Mouse (Mus musculus) stomach, embryonic 16.5 days (tissue): ENCODE measurements around the gene Dzank1. TPM values are rescaled to one million over a fixed set of nuclear protein-coding genes. Genes with fewer than 3 reads are reported as not detected.

Source experiments
- ATAC-seq: fragments of 200-750 bp; cut with Nextera tagmentation; 2 replicates; pipeline ENCODE4 v1.8.0; 2017; ENCODE audit warnings: moderate number of reproducible peaks, moderate TSS enrichment; ENCODE audit not compliant: insufficient read depth, low FRiP score
- H3K27ac ChIP-seq: fragments of 300-500 bp; sonication (generic); 2 replicates; pipeline ENCODE4 v1.5.1; 2014; ENCODE audit warnings: low read length
- H3K27me3 ChIP-seq: fragments of 300-500 bp; sonication (generic); 2 replicates; pipeline ENCODE4 v1.6.1; 2014; ENCODE audit warnings: low read length, control low read depth, mixed read lengths; ENCODE audit not compliant: control insufficient read depth, insufficient read depth
- H3K36me3 ChIP-seq: fragments of 300-500 bp; sonication (generic); 2 replicates; pipeline ENCODE4 v1.6.1; 2014; ENCODE audit warnings: low read length; ENCODE audit not compliant: control insufficient read depth, insufficient read depth
- H3K4me1 ChIP-seq: fragments of 300-500 bp; sonication (generic); 2 replicates; pipeline ENCODE4 v1.6.1; 2014; ENCODE audit warnings: low read length, control low read depth, mixed read lengths; ENCODE audit not compliant: control insufficient read depth, insufficient read depth
- H3K4me2 ChIP-seq: fragments of 300-500 bp; sonication (generic); 2 replicates; pipeline ENCODE4 v1.6.1; 2014; ENCODE audit warnings: low read depth, low read length, mixed read lengths
- H3K4me3 ChIP-seq: fragments of 300-500 bp; sonication (generic); replicated peaks from 2 replicates; pipeline ENCODE4 v1.5.1; 2014; ENCODE audit warnings: mild to moderate bottlenecking, low read length
- H3K9ac ChIP-seq: fragments of 300-500 bp; sonication (generic); 2 replicates; pipeline ENCODE4 v1.6.1; 2014; ENCODE audit warnings: low read length
- H3K9me3 ChIP-seq: fragments of 300-500 bp; sonication (generic); replicated peaks from 2 replicates; pipeline ENCODE4 v1.6.1; 2016; ENCODE audit warnings: low read length, control low read depth; ENCODE audit not compliant: control insufficient read depth
- WGBS: fragments of 180-500 bp; shearing (Covaris S2); extraction: QIAGEN DNeasy Blood & Tissue Kit; methylation state at CpG from one replicate; pipeline ENCODE4 v1.1.7; 2014; 5-methylcytosine and 5-hydroxymethylcytosine counted together
- polyA plus RNA-seq: library from polyadenylated mRNA; unstranded; fragments of >200 nt; fragmentation: Nextera tagmentation; extraction: Ambion mirVana; gene quantifications from 2 replicates; pipeline ENCODE4 v1.2.1, GENCODE M21; 2015

The Dzank1 gene
- polyA plus RNA-seq, 1 experiment from 2014 or later: 1.4 TPM

- Histone ChIP-seq H3K27me3 (no peaks in the 10 kb centered on the region), H3K36me3 (no peaks in the 10 kb centered on the region), H3K27ac (peak overlapping the region; percentile 65; the same call in 1 of the 2 replicates), H3K4me3 (peak overlapping the region; percentile 51), H3K9ac (peak overlapping the region; percentile 73), H3K4me2 (peak overlapping the region; percentile 60), H3K9me3 (no peaks in the 10 kb centered on the region), H3K4me1 (no peaks in the 10 kb centered on the region)
- ATAC-seq: peak; percentile 94
- 7% methylated on average over 25 of the region's 25 CpGs for WGBS
These were observed 68.0 kb downstream of the Dzank1 start for GRCm38 (mm10) chr2:144458975-144459754.

GRCm38 (mm10) chr2:144458355-144458754, 68.9 kb downstream of the Dzank1 start:
- peaks cover 3% of the 10 kb centered on the region; the same call in 1 of the 2 replicates for H3K27me3 ChIP-seq
- 74% methylated on average over 6 of the region's 6 CpGs for WGBS
- no peaks in the 10 kb centered on the region for H3K36me3 ChIP-seq
- H3K9me3 ChIP-seq: no peaks in the 10 kb centered on the region
- H3K4me1 ChIP-seq: no peaks in the 10 kb centered on the region
- peak overlapping the region; percentile 60 for H3K4me2 ChIP-seq
- ATAC-seq: no peak
- no peak overlapping the region for H3K9ac ChIP-seq
- no peak overlapping the region for H3K27ac ChIP-seq
- peak overlapping the region; percentile 51 for H3K4me3 ChIP-seq

- no peak overlapping the region for H3K9ac ChIP-seq
- no peak overlapping the region for H3K4me2 ChIP-seq
- 12% methylated on average over 8 of the region's 8 CpGs for WGBS
- no peak overlapping the region for H3K27ac ChIP-seq
- no peaks in the 10 kb centered on the region for H3K9me3 ChIP-seq
- peaks cover 3% of the 10 kb centered on the region; the same call in 1 of the 2 replicates for H3K27me3 ChIP-seq
- no peaks in the 10 kb centered on the region for H3K4me1 ChIP-seq
- no peak overlapping the region for H3K4me3 ChIP-seq
- peak; percentile 58; the same call in 1 of the 2 replicates for ATAC-seq
- H3K36me3 ChIP-seq: no peaks in the 10 kb centered on the region
These were observed 74.7 kb downstream of the Dzank1 start for GRCm38 (mm10) chr2:144452364-144453008.

- Histone ChIP-seq H3K4me2 (no peak overlapping the region), H3K36me3 (no peaks in the 10 kb centered on the region), H3K9me3 (no peaks in the 10 kb centered on the region), H3K4me1 (no peaks in the 10 kb centered on the region), H3K9ac (no peak overlapping the region), H3K27me3 (peaks cover 3% of the 10 kb centered on the region; the same call in 1 of the 2 replicates), H3K27ac (no peak overlapping the region), H3K4me3 (no peak overlapping the region)
- no peak for ATAC-seq
- 65% methylated on average over 2 of the region's 2 CpGs for WGBS
These were observed 76.8 kb downstream of the Dzank1 start for GRCm38 (mm10) chr2:144450378-144450777.

- Histone ChIP-seq H3K27me3 (no peaks in the 10 kb centered on the region), H3K36me3 (no peaks in the 10 kb centered on the region), H3K4me1 (no peaks in the 10 kb centered on the region), H3K4me3 (no peak overlapping the region), H3K9ac (no peak overlapping the region), H3K4me2 (no peak overlapping the region), H3K27ac (no peak overlapping the region), H3K9me3 (no peaks in the 10 kb centered on the region)
- ATAC-seq: no peak
- WGBS: 77% methylated on average over 7 of the region's 7 CpGs
These were observed 80.7 kb downstream of the Dzank1 start for GRCm38 (mm10) chr2:144446360-144446999.

- no peaks in the 10 kb centered on the region for H3K9me3 ChIP-seq
- no peaks in the 10 kb centered on the region for H3K36me3 ChIP-seq
- 56% methylated on average over 11 of the region's 11 CpGs for WGBS
- no peak overlapping the region for H3K4me2 ChIP-seq
- no peaks in the 10 kb centered on the region for H3K27me3 ChIP-seq
- H3K4me1 ChIP-seq: no peaks in the 10 kb centered on the region
- ATAC-seq: peak; percentile 78
- peak overlapping the region; percentile 21; the same call in 1 of the 2 replicates for H3K27ac ChIP-seq
- no peak overlapping the region for H3K9ac ChIP-seq
- no peak overlapping the region for H3K4me3 ChIP-seq
These were observed 85.8 kb downstream of the Dzank1 start for GRCm38 (mm10) chr2:144441386-144441915.

GRCm38 (mm10) chr2:144439191-144439700, 88.0 kb downstream of the Dzank1 start:
- Histone ChIP-seq H3K9me3 (no peaks in the 10 kb centered on the region), H3K4me3 (no peak overlapping the region), H3K4me2 (no peak overlapping the region), H3K27ac (no peak overlapping the region), H3K36me3 (no peaks in the 10 kb centered on the region), H3K27me3 (no peaks in the 10 kb centered on the region), H3K9ac (no peak overlapping the region), H3K4me1 (no peaks in the 10 kb centered on the region)
- ATAC-seq: no peak
- 66% methylated on average over 3 of the region's 3 CpGs for WGBS

- Histone ChIP-seq H3K4me1 (no peaks in the 10 kb centered on the region), H3K4me2 (no peak overlapping the region), H3K9ac (no peak overlapping the region), H3K27ac (no peak overlapping the region), H3K4me3 (no peak overlapping the region), H3K36me3 (no peaks in the 10 kb centered on the region), H3K9me3 (no peaks in the 10 kb centered on the region), H3K27me3 (no peaks in the 10 kb centered on the region)
- 63% methylated on average over 4 of the region's 4 CpGs for WGBS
- ATAC-seq: no peak
These were observed 88.8 kb downstream of the Dzank1 start for GRCm38 (mm10) chr2:144438424-144438823.
